In the genomic region with DNA sequence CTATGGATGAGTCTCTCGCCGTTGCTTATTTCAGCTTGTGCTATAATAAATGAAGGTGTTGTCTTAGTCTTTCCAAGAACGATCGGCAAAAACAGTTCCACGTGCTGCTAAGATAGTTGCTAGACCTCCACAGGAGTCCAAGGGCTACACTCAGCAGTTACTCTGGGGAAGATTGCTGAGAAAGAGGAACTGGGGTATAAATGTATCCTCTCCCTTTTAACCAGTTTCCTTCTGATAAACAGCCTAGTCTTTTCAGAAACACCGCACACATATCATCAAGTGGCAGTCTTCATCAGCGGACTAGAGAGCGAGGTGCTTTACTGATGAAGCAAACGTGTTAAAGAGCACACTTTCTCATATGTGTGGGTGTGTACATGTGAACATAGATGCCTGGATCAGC, we compare ENCODE assay signal across 1 mouse cellular context.
TF ChIP-seq lines count a peak whose summit lies in the region.

No protein-coding gene starts in this region.

TF ChIP-seq in MEL, 35 proteins besides CTCF, POLR2A, EP300 and RAD21:
- TF ChIP-seq MXI1 (IDR thresholded peaks at IDR 0.05; ENCODE audit: low read depth, low read length) = peak; percentile 98
- no peak for TF ChIP-seq MEF2A (IDR thresholded peaks at IDR 0.05; ENCODE audit: extremely low read depth, insufficient replicate concordance, low read depth, low read length, poor library complexity, severe bottlenecking)
- TF ChIP-seq ELF1 (IDR thresholded peaks at IDR 0.05; ENCODE audit: low read depth, low read length) = no peak
- TF ChIP-seq ETS1 (IDR thresholded peaks at IDR 0.05; ENCODE audit: low read depth, low read length) = peak; percentile 84
- no peak for TF ChIP-seq USF2 (IDR thresholded peaks at IDR 0.05; ENCODE audit: borderline replicate concordance in 1 of 2, insufficient read depth in 1 of 2, low read depth in 1 of 2, low read length in 2 of 2)
- TF ChIP-seq TAL1 (IDR thresholded peaks at IDR 0.05; ENCODE audit: low read length) = peak; percentile 78
- TF ChIP-seq USF1 (IDR thresholded peaks at IDR 0.05; ENCODE audit: low read depth, low read length) = peak; percentile 57
- TF ChIP-seq GATA1 (IDR thresholded peaks at IDR 0.05; ENCODE audit: low read depth, low read length) = peak; percentile 86
- no peak for TF ChIP-seq NELFE (IDR thresholded peaks at IDR 0.05; ENCODE audit: low read depth, low read length)
- 0 out of 2 replicates have a peak, but pooled peaks have one; percentile 19 for TF ChIP-seq MYB (IDR thresholded peaks at IDR 0.05; ENCODE audit: low read depth, low read length)
- TF ChIP-seq ZKSCAN1 (IDR thresholded peaks at IDR 0.05; ENCODE audit: low read depth, low read length) = no peak
- peak; percentile 89 for TF ChIP-seq BHLHE40 (IDR thresholded peaks at IDR 0.05; ENCODE audit: borderline replicate concordance, low read depth, low read length)
- peak; percentile 98 for TF ChIP-seq SIN3A (IDR thresholded peaks at IDR 0.05; ENCODE audit: low read length)
- TF ChIP-seq HCFC1 (IDR thresholded peaks at IDR 0.05; ENCODE audit: low read depth, low read length) = 0 out of 2 replicates have a peak, but pooled peaks have one; percentile 35
- TF ChIP-seq TCF12 (IDR thresholded peaks at IDR 0.05; ENCODE audit: low read depth, low read length) = peak; percentile 80
- peak; percentile 97 for TF ChIP-seq MAX (IDR thresholded peaks at IDR 0.05; ENCODE audit: low read length)
- peak; percentile 37; the same call in 1 of the 2 replicates for TF ChIP-seq MAFK (IDR thresholded peaks at IDR 0.05; ENCODE audit: borderline replicate concordance, low read depth, low read length)
- TF ChIP-seq TBP (IDR thresholded peaks at IDR 0.05; ENCODE audit: low read depth, low read length) = peak; percentile 76
- peak; percentile 63 for TF ChIP-seq RCOR1 (IDR thresholded peaks at IDR 0.05; ENCODE audit: low read depth, low read length)
- TF ChIP-seq NRF1 (IDR thresholded peaks at IDR 0.05; ENCODE audit: insufficient read depth, low read depth, low read length, poor library complexity, severe bottlenecking) = no peak
- TF ChIP-seq MYC (IDR thresholded peaks at IDR 0.05; ENCODE audit: low read depth, low read length) = peak; percentile 99
